Mouse (Mus musculus): ENCODE results near the gene Robo3.

The Robo3 gene

DNA sequence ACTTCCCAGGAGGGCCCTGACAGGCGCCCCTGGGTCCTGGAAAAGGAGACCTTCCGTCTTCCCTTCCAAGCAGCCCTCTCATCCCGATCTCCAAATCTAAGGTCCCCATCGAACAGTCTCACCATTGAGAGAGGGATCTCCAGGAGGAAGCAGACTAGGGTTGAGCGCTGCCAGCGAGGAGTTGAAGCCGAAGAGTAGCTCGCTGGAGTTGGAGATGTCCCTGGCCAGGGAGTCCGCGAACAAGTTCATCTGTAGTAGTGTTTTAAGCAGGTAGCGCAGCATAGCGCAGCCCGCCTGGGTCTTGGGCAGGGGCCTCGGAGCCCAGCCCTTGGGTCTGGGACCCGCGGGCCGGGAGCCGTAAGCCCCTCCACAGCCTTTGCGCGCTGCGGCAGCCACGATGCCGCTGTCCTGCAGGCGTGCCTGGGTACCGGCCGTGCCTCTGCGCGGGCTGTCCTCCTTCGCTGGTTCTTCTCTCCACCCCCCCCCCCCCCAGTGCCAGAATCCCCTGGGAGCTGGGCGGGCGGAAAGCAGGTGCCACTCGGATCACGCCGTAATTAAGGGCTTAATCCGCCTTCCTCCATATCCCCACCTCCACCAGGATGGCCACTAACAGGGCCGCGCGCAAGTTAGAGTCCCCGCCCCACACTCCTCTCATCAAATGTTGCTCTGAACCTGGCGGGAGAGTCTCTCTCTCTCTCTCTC lies at the start of gene Robo3:
Gene Robo3 (minus strand): TSS at position 527 of the 702 bp plus-strand sequence.
- Histone ChIP-seq H3K27me3 (ENCODE audit: insufficient read depth, low read length) (peaks cover 84% of the 10 kb centered on the region), H3K9me3 (ENCODE audit: low read length) (no peaks in the 10 kb centered on the region), H3K4me1 (replicated peaks; ENCODE audit: low read depth, low read length) (peaks cover 56% of the 10 kb centered on the region), H3K36me3 (ENCODE audit: insufficient read depth, low read length) (no peaks in the 10 kb centered on the region), H3K4me3 (replicated peaks; ENCODE audit: low read length) (peak within 1 kb of the TSS; percentile 73)
- no peak for TF ChIP-seq CTCF (conservative IDR thresholded peaks at IDR 0.05; ENCODE audit: low read length)
- TF ChIP-seq NANOG (IDR thresholded peaks at IDR 0.05; ENCODE audit: borderline replicate concordance, low read length): no peak
- no peak for TF ChIP-seq POU5F1 (IDR thresholded peaks at IDR 0.05; ENCODE audit: borderline replicate concordance, low read length)

DNA sequence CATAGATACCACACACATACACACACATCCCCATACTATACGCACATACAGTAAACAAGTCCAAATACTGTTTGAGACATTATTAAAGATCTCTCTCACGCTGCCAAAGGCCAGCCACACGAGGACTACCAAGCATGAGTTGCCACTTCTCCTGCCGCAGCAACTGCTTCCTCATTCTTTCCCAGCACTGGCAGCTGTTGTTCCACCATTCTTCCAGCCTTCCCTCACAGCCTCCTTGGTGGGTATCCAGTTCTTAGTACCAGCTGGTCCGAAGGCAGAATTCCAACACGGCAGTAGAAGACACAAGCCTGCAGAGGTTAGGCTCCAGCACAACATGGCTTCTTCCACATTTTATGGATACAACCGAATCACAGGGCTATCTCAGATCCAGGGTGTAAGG lies 41.9 kb upstream of the Robo3 start:
- Histone ChIP-seq H3K9me3 (ENCODE audit: low read length) (peaks cover 20% of the 10 kb centered on the region), H3K4me3 (replicated peaks; ENCODE audit: low read length) (no peak overlapping the region), H3K36me3 (ENCODE audit: insufficient read depth, low read length) (no peaks in the 10 kb centered on the region), H3K4me1 (replicated peaks; ENCODE audit: low read depth, low read length) (peaks cover 21% of the 10 kb centered on the region), H3K27me3 (ENCODE audit: insufficient read depth, low read length) (no peaks in the 10 kb centered on the region)
- TF ChIP-seq NANOG (IDR thresholded peaks at IDR 0.05; ENCODE audit: borderline replicate concordance, low read length) (no peak), POU5F1 (IDR thresholded peaks at IDR 0.05; ENCODE audit: borderline replicate concordance, low read length) (no peak)

DNA sequence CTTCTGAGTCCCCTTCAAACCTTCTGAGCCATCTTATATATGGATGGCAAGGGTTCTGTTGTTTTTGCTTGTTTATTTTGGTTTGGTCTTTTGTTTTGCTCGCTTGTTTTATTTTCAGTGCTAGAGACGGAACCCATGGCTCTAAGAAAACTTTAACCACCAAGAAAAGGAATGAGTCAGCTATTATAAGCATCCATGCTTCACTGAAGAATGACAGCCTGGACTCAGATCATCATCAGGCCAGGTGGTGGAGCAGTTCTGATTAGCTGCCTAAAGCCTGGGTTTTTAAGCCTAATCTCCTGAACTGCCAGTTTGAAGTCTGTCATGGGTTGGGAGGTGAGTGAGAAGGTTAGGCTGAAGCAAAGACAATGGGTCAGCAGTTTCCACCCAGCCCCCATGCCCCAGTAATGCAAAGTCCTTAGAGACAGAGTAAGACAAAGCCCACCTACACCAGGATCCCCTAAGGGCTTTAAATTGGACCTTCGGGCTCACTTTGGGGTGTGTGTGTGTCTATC lies 40.6 kb upstream of the Robo3 start:
- Histone ChIP-seq H3K9me3 (ENCODE audit: low read length) (peaks cover 26% of the 10 kb centered on the region), H3K27me3 (ENCODE audit: insufficient read depth, low read length) (no peaks in the 10 kb centered on the region), H3K4me1 (replicated peaks; ENCODE audit: low read depth, low read length) (peaks cover 21% of the 10 kb centered on the region), H3K36me3 (ENCODE audit: insufficient read depth, low read length) (no peaks in the 10 kb centered on the region), H3K4me3 (replicated peaks; ENCODE audit: low read length) (no peak overlapping the region)
- TF ChIP-seq POU5F1 (IDR thresholded peaks at IDR 0.05; ENCODE audit: borderline replicate concordance, low read length): no peak
- TF ChIP-seq CTCF (conservative IDR thresholded peaks at IDR 0.05; ENCODE audit: low read length): no peak
- TF ChIP-seq NANOG (IDR thresholded peaks at IDR 0.05; ENCODE audit: borderline replicate concordance, low read length): no peak

- Histone ChIP-seq H3K27me3 (ENCODE audit: insufficient read depth, low read length) (peaks cover 47% of the 10 kb centered on the region), H3K4me3 (replicated peaks; ENCODE audit: low read length) (no peak overlapping the region), H3K36me3 (ENCODE audit: insufficient read depth, low read length) (no peaks in the 10 kb centered on the region), H3K9me3 (ENCODE audit: low read length) (no peaks in the 10 kb centered on the region), H3K4me1 (replicated peaks; ENCODE audit: low read depth, low read length) (peaks cover 13% of the 10 kb centered on the region)
- TF ChIP-seq CTCF (conservative IDR thresholded peaks at IDR 0.05; ENCODE audit: low read length) (peak; percentile 63), NANOG (IDR thresholded peaks at IDR 0.05; ENCODE audit: borderline replicate concordance, low read length) (no peak)
Measured at GRCm38 (mm10) chr9:37462764-37463163, 29.7 kb upstream of the Robo3 start.

- no peaks in the 10 kb centered on the region for H3K9me3 ChIP-seq (ENCODE audit: low read length)
- no peak for TF ChIP-seq NANOG (IDR thresholded peaks at IDR 0.05; ENCODE audit: borderline replicate concordance, low read length)
- H3K36me3 ChIP-seq (ENCODE audit: insufficient read depth, low read length): no peaks in the 10 kb centered on the region
- peaks cover 59% of the 10 kb centered on the region for H3K27me3 ChIP-seq (ENCODE audit: insufficient read depth, low read length)
- no peak overlapping the region for H3K4me3 ChIP-seq (replicated peaks; ENCODE audit: low read length)
- H3K4me1 ChIP-seq (replicated peaks; ENCODE audit: low read depth, low read length): peaks cover 24% of the 10 kb centered on the region
Measured at GRCm38 (mm10) chr9:37461571-37461970, 28.5 kb upstream of the Robo3 start.

DNA sequence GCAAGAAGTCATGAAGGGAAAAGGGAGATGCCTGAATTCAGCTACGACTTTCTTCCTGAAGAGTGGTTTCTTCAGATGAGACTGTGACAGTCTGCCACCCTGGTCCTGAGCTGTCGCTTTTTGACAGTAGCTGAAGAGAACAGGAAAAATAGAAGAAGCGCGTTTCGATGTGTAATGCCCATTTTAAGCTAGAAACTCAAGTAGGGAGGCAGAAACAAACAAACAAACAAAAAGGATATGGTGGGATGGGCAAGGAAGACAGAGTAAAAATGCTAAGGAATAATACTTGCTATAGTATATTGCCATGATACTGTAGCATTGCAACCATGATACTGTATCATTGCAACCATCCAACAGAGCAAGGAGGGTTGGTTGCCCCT lies 27.9 kb upstream of the Robo3 start:
- no peaks in the 10 kb centered on the region for H3K36me3 ChIP-seq (ENCODE audit: insufficient read depth, low read length)
- no peaks in the 10 kb centered on the region for H3K9me3 ChIP-seq (ENCODE audit: low read length)
- H3K4me1 ChIP-seq (replicated peaks; ENCODE audit: low read depth, low read length): peaks cover 31% of the 10 kb centered on the region
- TF ChIP-seq POU5F1 (IDR thresholded peaks at IDR 0.05; ENCODE audit: borderline replicate concordance, low read length) (no peak), NANOG (IDR thresholded peaks at IDR 0.05; ENCODE audit: borderline replicate concordance, low read length) (no peak), CTCF (conservative IDR thresholded peaks at IDR 0.05; ENCODE audit: low read length) (no peak)
- peaks cover 65% of the 10 kb centered on the region for H3K27me3 ChIP-seq (ENCODE audit: insufficient read depth, low read length)
- H3K4me3 ChIP-seq (replicated peaks; ENCODE audit: low read length): peak overlapping the region; percentile 81

GRCm38 (mm10) chr9:37460043-37460960 lies 27.3 kb upstream of the Robo3 start:
- Histone ChIP-seq H3K9me3 (ENCODE audit: low read length) (no peaks in the 10 kb centered on the region), H3K4me3 (replicated peaks; ENCODE audit: low read length) (peak overlapping the region; percentile 81), H3K27me3 (ENCODE audit: insufficient read depth, low read length) (peaks cover 71% of the 10 kb centered on the region), H3K4me1 (replicated peaks; ENCODE audit: low read depth, low read length) (peaks cover 35% of the 10 kb centered on the region), H3K36me3 (ENCODE audit: insufficient read depth, low read length) (no peaks in the 10 kb centered on the region)
- TF ChIP-seq NANOG (IDR thresholded peaks at IDR 0.05; ENCODE audit: borderline replicate concordance, low read length) (no peak), POU5F1 (IDR thresholded peaks at IDR 0.05; ENCODE audit: borderline replicate concordance, low read length) (no peak), CTCF (conservative IDR thresholded peaks at IDR 0.05; ENCODE audit: low read length) (no peak)

- Histone ChIP-seq H3K27me3 (ENCODE audit: insufficient read depth, low read length) (peaks cover 77% of the 10 kb centered on the region), H3K36me3 (ENCODE audit: insufficient read depth, low read length) (no peaks in the 10 kb centered on the region), H3K4me3 (replicated peaks; ENCODE audit: low read length) (peak overlapping the region; percentile 81), H3K4me1 (replicated peaks; ENCODE audit: low read depth, low read length) (peaks cover 41% of the 10 kb centered on the region), H3K9me3 (ENCODE audit: low read length) (no peaks in the 10 kb centered on the region)
- TF ChIP-seq CTCF (conservative IDR thresholded peaks at IDR 0.05; ENCODE audit: low read length) (no peak), NANOG (IDR thresholded peaks at IDR 0.05; ENCODE audit: borderline replicate concordance, low read length) (no peak), POU5F1 (IDR thresholded peaks at IDR 0.05; ENCODE audit: borderline replicate concordance, low read length) (no peak)
Measured at GRCm38 (mm10) chr9:37459665-37460042, 26.6 kb upstream of the Robo3 start.
